Mouse (Mus musculus): ENCODE data around the gene Hmgcl.
A peak's percentile ranks its signal among the peaks of the same experiment; 100 is the strongest.

DNA sequence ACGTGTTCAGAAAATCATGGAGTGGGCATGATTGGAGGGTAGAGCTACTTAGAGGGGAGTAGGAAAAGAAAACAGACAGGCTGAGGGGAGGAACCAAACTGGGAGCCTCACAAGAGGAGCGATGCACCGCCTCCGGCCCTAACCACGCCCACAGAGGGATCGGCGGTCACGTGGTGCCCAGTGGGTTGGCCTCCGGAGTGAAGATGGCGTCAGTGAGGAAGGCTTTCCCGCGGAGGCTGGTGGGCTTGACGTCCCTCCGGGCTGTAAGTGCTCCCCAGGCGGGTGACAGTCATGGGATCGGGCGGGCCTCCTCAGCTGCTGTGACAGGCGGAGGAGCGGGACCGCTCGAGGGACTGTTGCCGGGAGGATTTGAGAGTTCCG lies at the start of gene Hmgcl:
- TF ChIP-seq POLR2A (IDR thresholded peaks at IDR 0.05; ENCODE audit: extremely low read depth, insufficient read depth, low read length) (peak; percentile 94), CTCF (IDR thresholded peaks at IDR 0.05; ENCODE audit: low read depth, low read length) (no peak)

Data from liver, adult 2 months (tissue).